Mouse (Mus musculus): ENCODE measurements around the gene Smarcc2. TPM values are rescaled to one million over a fixed set of nuclear protein-coding genes. Genes with fewer than 3 reads are reported as not detected.

Smarcc2 gene
- total and polyA plus RNA-seq, 3 experiments, result 47.4 to 153 (median 109) TPM

GRCm38 (mm10) chr10:128436376-128436775 is 22.7 kb upstream of the Smarcc2 start:
- Histone ChIP-seq H3K4me1 (ENCODE audit: insufficient read depth, low read depth, low read length) (peaks cover 2% of the 10 kb centered on the region; the same call in 1 of the 2 replicates), H3K4me3 (ENCODE audit: low read depth, low read length) (no peak overlapping the region), H3K9me3 (replicated peaks) (no peaks in the 10 kb centered on the region), H3K27me3 (ENCODE audit: insufficient read depth, low read length) (no peaks in the 10 kb centered on the region), H3K36me3 (replicated peaks) (peaks cover 88% of the 10 kb centered on the region)
- DNase-seq (ENCODE audit: low spot score) (no peak), ATAC-seq (ENCODE audit: extremely low read depth, insufficient number of reproducible peaks, low FRiP score, poor library complexity, severe bottlenecking) (no peak)
- no peak for TF ChIP-seq POLR2AphosphoS5 (IDR thresholded peaks at IDR 0.05; ENCODE audit: insufficient replicate concordance, low read depth, low read length)
- no peak for TF ChIP-seq CTCF (IDR thresholded peaks at IDR 0.05; ENCODE audit: low read depth, low read length)
- TF ChIP-seq GATA2 (IDR thresholded peaks at IDR 0.05; ENCODE audit: borderline replicate concordance, low read depth, low read length), result no peak
- no peak for TF ChIP-seq GATA1 (IDR thresholded peaks at IDR 0.05; ENCODE audit: borderline replicate concordance, low read length)
- no peak for TF ChIP-seq TAL1 (conservative IDR thresholded peaks at IDR 0.05; ENCODE audit: low read depth, low read length)

- DNase-seq (ENCODE audit: low spot score), result no peak
- H3K36me3 ChIP-seq (replicated peaks), result peaks cover 88% of the 10 kb centered on the region
- no peak overlapping the region for H3K4me3 ChIP-seq (ENCODE audit: low read depth, low read length)
- no peaks in the 10 kb centered on the region for H3K4me1 ChIP-seq (ENCODE audit: insufficient read depth, low read depth, low read length)
- no peak for ATAC-seq (ENCODE audit: extremely low read depth, insufficient number of reproducible peaks, low FRiP score, poor library complexity, severe bottlenecking)
- no peak for TF ChIP-seq POLR2AphosphoS5 (IDR thresholded peaks at IDR 0.05; ENCODE audit: insufficient replicate concordance, low read depth, low read length)
- no peak for TF ChIP-seq GATA1 (IDR thresholded peaks at IDR 0.05; ENCODE audit: borderline replicate concordance, low read length)
- no peaks in the 10 kb centered on the region for H3K9me3 ChIP-seq (replicated peaks)
- H3K27me3 ChIP-seq (ENCODE audit: insufficient read depth, low read length), result no peaks in the 10 kb centered on the region
Measured at GRCm38 (mm10) chr10:128438675-128439279, 20.3 kb upstream of the Smarcc2 start.

GRCm38 (mm10) chr10:128440407-128440806 is 18.6 kb upstream of the Smarcc2 start:
- peaks cover 81% of the 10 kb centered on the region for H3K36me3 ChIP-seq (replicated peaks)
- H3K4me1 ChIP-seq (ENCODE audit: insufficient read depth, low read depth, low read length), result no peaks in the 10 kb centered on the region
- no peak overlapping the region for H3K4me3 ChIP-seq (ENCODE audit: low read depth, low read length)
- H3K9me3 ChIP-seq (replicated peaks), result no peaks in the 10 kb centered on the region
- DNase-seq (ENCODE audit: low spot score) (no peak), ATAC-seq (ENCODE audit: extremely low read depth, insufficient number of reproducible peaks, low FRiP score, poor library complexity, severe bottlenecking) (no peak)
- TF ChIP-seq GATA1 (IDR thresholded peaks at IDR 0.05; ENCODE audit: borderline replicate concordance, low read length) (no peak), CTCF (IDR thresholded peaks at IDR 0.05; ENCODE audit: low read depth, low read length) (no peak), GATA2 (IDR thresholded peaks at IDR 0.05; ENCODE audit: borderline replicate concordance, low read depth, low read length) (no peak), POLR2AphosphoS5 (IDR thresholded peaks at IDR 0.05; ENCODE audit: insufficient replicate concordance, low read depth, low read length) (no peak), TAL1 (conservative IDR thresholded peaks at IDR 0.05; ENCODE audit: low read depth, low read length) (no peak)
- no peaks in the 10 kb centered on the region for H3K27me3 ChIP-seq (ENCODE audit: insufficient read depth, low read length)

- Histone ChIP-seq H3K4me1 (ENCODE audit: insufficient read depth, low read depth, low read length) (no peaks in the 10 kb centered on the region), H3K27me3 (ENCODE audit: insufficient read depth, low read length) (no peaks in the 10 kb centered on the region), H3K4me3 (ENCODE audit: low read depth, low read length) (no peak overlapping the region), H3K36me3 (replicated peaks) (peaks cover 70% of the 10 kb centered on the region), H3K9me3 (replicated peaks) (no peaks in the 10 kb centered on the region)
- ATAC-seq (ENCODE audit: extremely low read depth, insufficient number of reproducible peaks, low FRiP score, poor library complexity, severe bottlenecking) (peak; percentile 66), DNase-seq (ENCODE audit: low spot score) (peak; percentile 23)
- peak; percentile 9; the same call in 1 of the 2 replicates for TF ChIP-seq CTCF (IDR thresholded peaks at IDR 0.05; ENCODE audit: low read depth, low read length)
- TF ChIP-seq TAL1 (conservative IDR thresholded peaks at IDR 0.05; ENCODE audit: low read depth, low read length), result no peak
Measured at GRCm38 (mm10) chr10:128441324-128442119, 17.5 kb upstream of the Smarcc2 start.

- DNase-seq (ENCODE audit: low spot score) (no peak), ATAC-seq (ENCODE audit: extremely low read depth, insufficient number of reproducible peaks, low FRiP score, poor library complexity, severe bottlenecking) (no peak)
- Histone ChIP-seq H3K9me3 (replicated peaks) (no peaks in the 10 kb centered on the region), H3K4me1 (ENCODE audit: insufficient read depth, low read depth, low read length) (no peaks in the 10 kb centered on the region), H3K27me3 (ENCODE audit: insufficient read depth, low read length) (no peaks in the 10 kb centered on the region), H3K36me3 (replicated peaks) (peaks cover 60% of the 10 kb centered on the region), H3K4me3 (ENCODE audit: low read depth, low read length) (no peak overlapping the region)
- TF ChIP-seq CTCF (IDR thresholded peaks at IDR 0.05; ENCODE audit: low read depth, low read length), result no peak
- TF ChIP-seq GATA1 (IDR thresholded peaks at IDR 0.05; ENCODE audit: borderline replicate concordance, low read length), result no peak
- no peak for TF ChIP-seq TAL1 (conservative IDR thresholded peaks at IDR 0.05; ENCODE audit: low read depth, low read length)
- TF ChIP-seq POLR2AphosphoS5 (IDR thresholded peaks at IDR 0.05; ENCODE audit: insufficient replicate concordance, low read depth, low read length), result no peak
- no peak for TF ChIP-seq GATA2 (IDR thresholded peaks at IDR 0.05; ENCODE audit: borderline replicate concordance, low read depth, low read length)
Measured at GRCm38 (mm10) chr10:128442718-128443117, 16.3 kb upstream of the Smarcc2 start.

GRCm38 (mm10) chr10:128444354-128444753 is 14.7 kb upstream of the Smarcc2 start:
- H3K4me1 ChIP-seq (ENCODE audit: insufficient read depth, low read depth, low read length), result no peaks in the 10 kb centered on the region
- no peaks in the 10 kb centered on the region for H3K27me3 ChIP-seq (ENCODE audit: insufficient read depth, low read length)
- no peak for ATAC-seq (ENCODE audit: extremely low read depth, insufficient number of reproducible peaks, low FRiP score, poor library complexity, severe bottlenecking)
- no peak overlapping the region for H3K4me3 ChIP-seq (ENCODE audit: low read depth, low read length)
- peaks cover 45% of the 10 kb centered on the region for H3K36me3 ChIP-seq (replicated peaks)
- no peak for TF ChIP-seq CTCF (IDR thresholded peaks at IDR 0.05; ENCODE audit: low read depth, low read length)
- no peak for TF ChIP-seq TAL1 (conservative IDR thresholded peaks at IDR 0.05; ENCODE audit: low read depth, low read length)
- TF ChIP-seq GATA1 (IDR thresholded peaks at IDR 0.05; ENCODE audit: borderline replicate concordance, low read length), result no peak
- TF ChIP-seq POLR2AphosphoS5 (IDR thresholded peaks at IDR 0.05; ENCODE audit: insufficient replicate concordance, low read depth, low read length), result no peak
- no peak for TF ChIP-seq GATA2 (IDR thresholded peaks at IDR 0.05; ENCODE audit: borderline replicate concordance, low read depth, low read length)
- H3K9me3 ChIP-seq (replicated peaks), result no peaks in the 10 kb centered on the region
- DNase-seq (ENCODE audit: low spot score), result no peak
